Mouse (Mus musculus): ENCODE measurements around the gene Rabl3.

GRCm38 (mm10) chr16:37603431-37603830 is 63.7 kb downstream of the Rabl3 start:
- TF ChIP-seq EP300 (IDR thresholded peaks at IDR 0.05; ENCODE audit: low read depth in 1 of 2, low read length in 2 of 2) (no peak), POLR2A (IDR thresholded peaks at IDR 0.05; ENCODE audit: control insufficient read depth in 1 of 2, insufficient read depth in 1 of 2, low read depth in 1 of 2, low read length in 2 of 2, poor library complexity in 1 of 2) (no peak)

Data from MEL (cell line).